Mouse (Mus musculus): ENCODE data around the gene Smg6.
"Not testable (repeated sequence)": the region's sequence is repeated elsewhere in the genome, so short reads cannot be mapped to it uniquely, and the experiment has no call there.

Gene Smg6

GRCm38 (mm10) chr11:74996482-74996881 is 70.9 kb downstream of the Smg6 start:
- DNase-seq = no peak

- DNase-seq = no peak
Measured at GRCm38 (mm10) chr11:75000869-75001653, 75.4 kb downstream of the Smg6 start.

- DNase-seq = no peak
Measured at GRCm38 (mm10) chr11:75008270-75008669, 82.6 kb downstream of the Smg6 start.

GRCm38 (mm10) chr11:75009537-75009936 is 83.9 kb downstream of the Smg6 start:
- DNase-seq = not testable (repeated sequence)

DNA sequence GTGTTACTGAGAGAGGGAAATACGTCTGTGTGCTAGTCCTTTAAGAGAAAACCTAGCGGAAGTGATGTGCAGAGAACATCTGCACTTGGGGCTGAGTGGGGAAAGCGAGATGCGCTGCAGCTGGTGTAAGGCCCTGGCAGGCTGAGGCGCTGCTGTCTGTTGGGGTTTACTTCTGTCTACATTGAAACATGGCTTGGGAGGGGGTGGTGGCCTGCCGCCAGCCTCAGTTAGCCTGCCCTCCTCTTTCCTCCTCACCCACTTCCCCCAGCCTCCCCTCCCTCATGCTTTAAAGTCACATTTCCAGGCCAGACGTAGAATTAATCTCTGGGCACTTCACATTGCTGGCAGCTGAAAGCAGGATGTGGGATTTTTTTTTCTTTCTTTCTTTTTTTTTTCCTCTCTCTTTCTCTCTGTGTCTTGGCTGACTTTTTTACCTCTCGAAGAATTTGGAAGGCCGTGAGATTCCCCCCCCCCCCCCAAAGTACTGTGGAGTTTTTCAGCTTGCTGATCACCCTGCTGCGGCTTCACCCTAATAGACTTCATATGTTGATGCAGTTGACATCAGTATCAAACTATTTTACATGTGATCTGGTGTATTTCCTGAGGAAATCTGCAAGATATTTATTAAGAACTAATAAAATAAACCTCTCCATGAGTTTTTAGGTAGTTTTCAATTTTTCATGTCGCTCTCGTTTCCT is 87.5 kb downstream of the Smg6 start:
- peak; percentile 41 to 57 for DNase-seq

- no peak for DNase-seq
Measured at GRCm38 (mm10) chr11:75013764-75014695, 88.4 kb downstream of the Smg6 start.

DNA sequence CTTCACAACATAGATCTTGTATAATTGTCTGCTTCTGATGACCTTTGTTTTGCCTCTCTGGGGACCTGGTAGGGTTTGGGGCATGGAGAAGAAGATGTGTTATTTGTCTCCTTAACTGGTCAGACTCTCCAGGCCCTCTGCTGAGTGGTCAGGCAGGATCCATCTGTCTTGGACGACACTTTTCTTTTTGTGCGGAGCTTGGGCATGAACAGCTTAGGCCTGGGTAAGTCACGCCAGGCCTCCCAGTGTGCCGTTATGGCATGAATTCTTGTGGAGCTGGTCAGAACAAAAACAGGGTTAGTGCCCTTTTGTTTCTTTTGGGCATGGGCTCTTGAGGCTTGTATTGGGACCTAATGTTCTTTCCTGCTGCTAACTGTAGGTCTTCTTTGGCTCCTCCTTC is 89.2 kb downstream of the Smg6 start:
- no peak for DNase-seq

DNA sequence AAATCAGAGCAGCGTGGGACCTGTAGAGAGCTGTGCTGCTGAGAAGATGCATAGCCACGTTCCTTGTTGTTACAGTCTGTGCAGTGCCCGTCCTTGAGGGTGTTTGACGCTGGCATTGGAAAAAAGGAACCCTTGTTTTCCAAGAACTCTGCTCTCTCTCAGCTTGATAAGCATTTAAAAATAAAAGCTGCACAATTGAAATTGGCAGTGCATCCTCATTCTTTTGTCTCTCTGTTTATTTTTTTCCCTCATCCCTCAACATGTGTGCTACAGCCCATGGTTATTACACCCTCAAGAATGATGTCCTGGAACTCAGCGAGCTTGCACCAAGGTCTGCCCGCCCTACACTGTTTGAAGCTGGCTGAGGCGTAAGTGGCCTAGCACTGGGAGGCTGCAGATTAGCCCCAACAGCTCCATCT is 89.8 kb downstream of the Smg6 start:
- no peak for DNase-seq

DNA sequence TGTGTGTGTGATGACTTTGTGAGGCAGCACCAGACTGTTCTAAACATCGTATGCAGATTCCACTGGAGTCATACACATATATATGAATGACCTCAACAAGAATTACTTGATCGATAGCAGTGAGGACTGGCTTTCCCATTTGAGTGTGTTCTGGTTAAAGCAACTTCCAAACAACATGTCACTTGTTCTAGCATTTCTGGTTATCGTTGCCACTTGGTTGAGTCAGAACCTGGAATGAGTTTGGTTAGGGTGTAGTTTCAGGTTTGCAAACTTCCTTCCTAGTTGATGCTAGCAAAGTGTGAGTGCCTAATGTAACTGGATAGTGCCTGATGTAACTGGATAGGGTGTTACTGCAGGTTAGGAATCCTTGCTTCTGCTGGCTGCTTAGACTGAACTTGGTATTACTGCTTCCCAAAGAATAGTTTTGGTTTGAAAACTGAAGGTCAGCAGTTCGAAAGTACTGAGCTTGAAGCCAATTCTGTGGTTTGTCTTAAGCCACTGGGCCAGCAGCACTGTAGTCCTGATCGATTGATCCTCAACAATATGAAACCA is 90.8 kb downstream of the Smg6 start:
- no peak for DNase-seq

DNA sequence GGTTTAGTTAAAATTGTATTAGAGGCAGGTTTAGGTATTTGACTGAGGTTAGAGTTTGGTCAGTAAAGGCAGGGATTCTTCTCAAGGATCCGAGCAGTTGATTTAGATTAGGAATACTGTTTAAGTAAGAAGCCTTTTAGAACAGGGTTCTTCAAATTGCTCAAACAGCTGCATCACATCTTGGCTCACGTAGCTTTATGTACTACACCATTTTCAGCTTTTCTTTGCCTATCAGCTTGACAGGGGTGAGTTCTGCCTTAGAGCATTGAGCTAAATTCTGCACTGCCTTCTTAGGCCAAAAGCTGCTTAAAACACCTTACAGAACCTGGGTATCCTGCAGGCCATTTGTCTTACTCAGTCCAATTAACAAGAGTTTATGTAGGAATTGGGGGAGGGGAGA is 92.2 kb downstream of the Smg6 start:
- no peak for DNase-seq

DNA sequence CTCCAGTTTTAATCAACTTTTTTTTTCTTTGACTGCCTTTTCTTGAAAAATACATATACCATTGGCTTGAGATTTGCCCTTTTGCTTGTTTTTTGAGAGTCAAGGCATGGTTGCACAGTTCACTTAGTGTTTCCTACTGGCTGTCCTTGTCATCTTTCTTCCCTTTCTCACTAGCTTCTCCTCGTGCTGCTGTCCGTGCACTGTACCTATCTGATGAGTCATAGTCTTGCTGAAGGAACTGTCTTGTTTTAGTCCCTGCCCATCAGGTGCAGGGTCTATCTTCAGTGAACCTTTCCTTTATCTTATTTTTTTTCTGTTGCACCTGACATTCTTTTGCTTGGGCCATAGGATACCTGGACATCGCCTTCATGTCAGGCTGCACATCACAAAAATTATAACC is 101.4 kb downstream of the Smg6 start:
- DNase-seq = no peak

DNA sequence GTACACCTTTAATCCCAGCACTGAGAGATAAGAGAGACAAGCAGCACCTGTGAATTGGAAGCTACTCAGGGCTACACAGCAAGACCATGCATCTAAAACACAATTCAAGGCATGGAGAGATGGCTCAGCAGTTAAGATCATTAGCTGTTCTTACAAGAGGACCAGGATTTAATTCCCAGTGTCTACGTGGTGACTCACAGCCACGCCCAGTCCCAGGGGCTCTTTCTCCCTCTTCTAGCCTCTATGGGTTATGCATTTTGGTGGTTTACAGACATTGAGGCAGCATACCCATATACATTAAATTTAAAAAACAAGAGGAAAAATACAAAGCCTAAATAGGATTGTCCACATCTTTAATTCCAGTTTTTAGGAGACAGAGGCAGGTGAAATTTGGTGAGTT is 102.0 kb downstream of the Smg6 start:
- DNase-seq = no peak

DNA sequence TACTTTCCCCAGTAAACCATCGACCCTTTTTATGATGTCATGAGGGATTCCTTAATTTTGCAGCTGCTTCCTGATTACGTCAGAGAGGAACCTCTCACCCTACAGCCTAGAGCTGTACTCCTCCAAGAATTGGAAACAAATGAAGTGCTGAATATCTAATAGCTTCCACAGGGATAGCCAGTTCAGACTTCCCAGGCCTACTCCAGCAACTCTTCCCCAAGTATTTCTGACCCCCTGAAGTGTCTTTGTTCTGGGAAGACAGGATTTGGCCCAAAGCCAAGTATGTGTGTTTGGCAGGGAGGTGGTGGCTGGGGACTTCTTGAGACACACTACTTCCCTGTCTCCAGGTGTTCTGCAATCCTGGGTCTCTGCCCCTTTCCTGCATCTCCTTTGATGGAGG is 105.6 kb downstream of the Smg6 start:
- no peak for DNase-seq

GRCm38 (mm10) chr11:75032946-75033345 is 107.3 kb downstream of the Smg6 start:
- DNase-seq = no peak

GRCm38 (mm10) chr11:75033581-75034067 is 108.0 kb downstream of the Smg6 start:
- no peak for DNase-seq

- DNase-seq = no peak
Measured at GRCm38 (mm10) chr11:75034104-75034503, 108.5 kb downstream of the Smg6 start.

DNA sequence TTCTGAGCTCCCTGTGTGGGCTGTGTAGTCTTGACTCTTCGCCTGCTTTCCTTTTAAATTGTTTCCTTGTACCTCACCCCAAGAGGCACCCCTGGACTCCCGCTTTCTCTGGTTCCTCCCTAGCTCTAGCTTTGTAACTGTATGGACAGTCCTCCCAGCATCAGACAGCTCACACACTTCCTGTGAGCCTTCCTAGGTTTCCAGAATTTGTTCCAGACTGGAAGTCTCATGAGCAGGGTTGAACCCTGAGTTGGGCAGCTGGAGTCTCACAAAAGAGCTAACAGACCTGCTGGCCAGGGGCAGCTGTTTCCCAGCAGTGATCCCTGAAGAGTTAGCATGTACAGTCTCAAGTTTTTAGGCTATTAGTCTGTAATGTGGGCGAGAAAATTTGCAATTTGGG is 118.7 kb downstream of the Smg6 start:
- DNase-seq = no peak

- no peak for DNase-seq
Measured at GRCm38 (mm10) chr11:75045822-75046221, 120.2 kb downstream of the Smg6 start.

GRCm38 (mm10) chr11:75046638-75047037 is 121.0 kb downstream of the Smg6 start:
- no peak for DNase-seq

DNA sequence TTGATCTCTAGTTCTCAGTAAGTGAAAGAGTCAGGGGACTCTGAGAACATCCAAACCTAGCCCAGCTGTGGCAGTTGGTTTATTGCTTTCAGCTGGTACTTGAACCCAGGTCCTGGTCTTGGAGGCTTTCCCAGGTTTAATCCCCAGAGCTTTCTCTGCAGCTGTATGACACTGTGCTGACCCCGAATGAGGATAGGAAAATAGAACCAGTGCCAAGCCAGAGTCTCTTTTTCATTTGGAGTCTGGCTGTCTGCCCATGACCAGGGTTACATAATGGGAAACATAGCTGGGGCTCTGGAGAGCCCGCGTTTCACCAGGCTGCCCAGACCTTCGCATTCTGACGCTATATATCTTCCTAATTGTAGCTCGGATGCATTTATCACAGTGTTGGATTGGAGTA is 121.4 kb downstream of the Smg6 start:
- DNase-seq = peak; percentile 94

DNA sequence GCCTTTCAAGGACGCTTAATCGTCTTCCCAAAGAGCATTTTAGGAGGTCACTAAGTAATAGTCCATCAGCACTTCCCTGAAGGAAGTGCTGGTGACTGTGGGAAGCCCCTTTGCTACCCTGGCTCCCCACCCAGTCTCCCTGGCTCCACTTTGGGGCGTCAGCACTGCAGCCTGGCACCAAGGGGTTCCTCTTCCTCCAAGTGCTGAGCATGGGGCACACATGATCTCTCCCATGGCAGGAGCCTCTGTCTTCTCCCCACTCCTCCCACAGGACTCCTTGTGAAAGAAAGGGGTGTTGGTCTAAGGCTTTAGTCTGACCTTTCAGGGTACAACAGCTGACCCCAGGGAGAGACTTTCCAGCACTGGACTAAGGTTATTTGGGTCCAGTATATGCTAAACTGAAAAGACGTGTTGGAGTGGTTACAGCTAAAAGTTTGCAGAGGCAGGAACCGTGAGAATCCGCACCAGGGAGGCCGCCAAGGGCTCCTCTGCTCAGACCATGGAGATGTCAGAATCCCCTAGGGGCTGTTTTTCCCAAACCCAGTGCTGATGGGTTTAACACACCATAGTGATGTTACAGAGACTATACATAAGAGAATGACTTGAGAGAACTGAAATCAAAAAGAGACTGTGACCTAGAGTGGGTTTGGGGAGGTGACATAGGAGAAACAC is 122.2 kb downstream of the Smg6 start:
- no peak for DNase-seq

GRCm38 (mm10) chr11:75049146-75049545 is 123.5 kb downstream of the Smg6 start:
- no peak for DNase-seq

All from kidney, adult 8-10 months (tissue).